Mouse (Mus musculus): Measurements from ENCODE around the gene Coq5.

Gene Coq5

DNA sequence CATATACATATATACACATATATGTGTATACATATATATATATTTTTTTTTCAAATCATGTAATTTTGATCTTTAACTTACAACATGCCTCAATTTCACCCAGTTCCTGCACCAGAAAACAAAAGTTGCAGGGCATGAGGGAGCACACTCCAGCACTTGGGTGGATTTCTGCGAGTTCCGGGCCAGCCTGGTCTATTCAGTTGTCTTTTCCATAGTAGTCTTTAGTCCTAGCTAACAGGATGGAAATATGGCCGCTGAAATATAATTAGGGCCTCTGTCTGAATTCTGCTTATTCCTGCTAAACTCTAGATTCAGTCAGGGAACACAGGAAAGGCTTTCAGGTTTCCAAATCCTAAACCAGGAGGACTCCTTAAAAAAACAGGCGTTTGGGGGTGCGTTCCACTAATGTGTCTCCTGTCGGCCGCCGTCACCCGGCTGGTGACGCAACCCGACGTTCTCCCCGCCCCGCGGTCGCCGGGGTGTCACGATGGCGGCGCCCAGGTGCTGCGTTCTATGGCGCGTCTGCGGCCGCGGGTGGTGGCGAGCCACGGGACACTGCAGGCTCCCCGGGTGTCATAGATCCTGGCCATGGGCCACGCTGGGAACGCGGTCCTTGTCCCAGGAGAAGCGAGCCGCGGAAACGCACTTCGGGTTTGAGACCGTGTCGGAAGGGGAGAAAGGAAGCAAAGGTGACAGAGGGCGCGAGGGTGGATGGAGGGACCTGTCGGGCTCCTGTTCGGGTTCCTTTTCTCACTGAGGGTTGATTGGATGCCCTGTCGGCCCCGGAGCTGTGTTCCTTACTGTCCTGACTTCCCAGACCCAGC, at the start of gene Coq5:
TSS of gene Coq5 (plus strand) at position 441 of the 824 bp plus-strand sequence.
- peak; percentile 92 for DNase-seq

DNA sequence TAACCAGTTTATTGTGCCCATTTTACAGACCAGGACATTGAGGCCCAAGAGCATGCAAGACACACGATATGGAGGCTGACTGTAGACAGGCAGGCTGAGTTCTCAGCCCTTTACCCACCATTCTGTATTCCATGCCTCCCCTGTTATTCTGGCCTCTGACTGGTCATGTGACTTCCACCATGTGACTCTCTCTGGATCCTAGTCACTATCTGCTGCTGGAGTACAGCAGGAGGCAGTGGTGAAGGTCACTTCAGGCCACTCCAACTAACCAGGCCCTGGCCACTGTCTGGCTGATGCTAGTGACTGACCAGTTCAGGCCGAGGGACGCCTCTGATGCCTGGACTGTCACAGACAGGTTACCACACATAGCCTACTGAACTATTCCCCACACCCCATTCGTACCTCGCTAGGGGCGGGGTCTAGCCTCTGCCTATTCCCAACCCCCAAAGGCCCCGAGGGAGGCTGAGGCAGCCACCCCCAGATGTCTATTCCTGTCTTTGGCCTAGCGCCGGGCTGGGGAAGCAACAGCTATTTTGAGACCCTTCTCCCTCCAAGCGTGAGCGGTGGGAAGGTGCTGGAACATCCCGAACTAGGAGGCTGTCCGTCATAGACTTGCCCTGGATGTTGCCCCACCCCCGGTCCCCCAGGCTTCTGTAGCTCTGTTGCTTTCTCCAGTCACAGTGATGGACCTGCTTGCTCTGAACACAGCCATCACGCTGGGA, 48.5 kb upstream of the Coq5 start:
- no peak for DNase-seq

- no peak for DNase-seq
These were observed 47.8 kb upstream of the Coq5 start for GRCm38 (mm10) chr5:115231552-115232120.

DNA sequence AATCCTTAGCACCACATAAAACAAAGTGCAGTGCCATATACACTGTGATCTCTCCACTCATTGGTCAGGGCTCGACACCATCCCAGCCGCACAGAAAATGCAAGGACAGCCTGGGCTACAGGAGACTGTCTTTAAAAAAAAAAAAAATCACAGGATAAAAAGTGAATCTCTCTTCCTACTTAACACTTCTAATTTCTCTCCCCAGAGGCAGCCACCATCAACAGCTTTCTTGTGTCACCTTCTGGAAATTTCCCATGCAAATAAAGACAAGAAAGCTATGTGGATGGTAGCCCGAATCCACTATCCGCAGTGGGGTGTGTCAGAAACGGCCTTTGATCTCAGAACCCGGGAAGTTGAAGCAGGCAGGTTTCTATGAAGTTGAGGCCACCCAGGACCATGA, 47.0 kb upstream of the Coq5 start:
- no peak for DNase-seq

GRCm38 (mm10) chr5:115233031-115233780, 46.3 kb upstream of the Coq5 start:
- no peak for DNase-seq

- no peak for DNase-seq
These were observed 44.9 kb upstream of the Coq5 start for GRCm38 (mm10) chr5:115234519-115234918.

GRCm38 (mm10) chr5:115235323-115235771, 44.1 kb upstream of the Coq5 start:
- peak; percentile 79 for DNase-seq

- DNase-seq, result peak; percentile 96
These were observed 43.6 kb upstream of the Coq5 start, which contains the start of gene Pop5 for GRCm38 (mm10) chr5:115235786-115236263. Gene Pop5 (plus strand): TSS chr5:115235836.

- peak; percentile 97 for DNase-seq
These were observed 41.4 kb upstream of the Coq5 start for GRCm38 (mm10) chr5:115237803-115238728.

DNA sequence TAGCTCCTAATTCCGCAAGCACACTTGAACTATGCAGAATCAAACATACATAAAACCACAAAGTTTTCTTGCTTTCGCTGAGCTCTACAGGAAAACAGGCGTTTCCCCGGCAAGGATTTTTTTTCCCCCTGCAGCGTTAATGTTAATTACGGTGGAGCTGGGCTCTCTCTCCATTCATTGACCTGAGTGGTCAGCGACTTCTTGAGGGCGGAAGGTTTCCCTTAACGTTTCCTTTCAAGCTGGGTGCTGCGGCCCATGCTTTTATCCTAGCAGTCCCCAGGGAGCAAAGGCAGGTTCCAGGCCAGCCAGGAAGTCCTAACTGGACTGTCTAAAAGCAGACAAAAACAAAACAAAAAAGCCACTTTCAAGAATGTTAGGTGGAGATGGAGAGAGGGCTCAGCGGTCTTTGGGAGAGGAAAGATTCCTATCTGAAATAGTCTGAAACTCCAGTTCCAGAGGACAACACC, 40.7 kb upstream of the Coq5 start:
- DNase-seq, result peak; percentile 45

DNA sequence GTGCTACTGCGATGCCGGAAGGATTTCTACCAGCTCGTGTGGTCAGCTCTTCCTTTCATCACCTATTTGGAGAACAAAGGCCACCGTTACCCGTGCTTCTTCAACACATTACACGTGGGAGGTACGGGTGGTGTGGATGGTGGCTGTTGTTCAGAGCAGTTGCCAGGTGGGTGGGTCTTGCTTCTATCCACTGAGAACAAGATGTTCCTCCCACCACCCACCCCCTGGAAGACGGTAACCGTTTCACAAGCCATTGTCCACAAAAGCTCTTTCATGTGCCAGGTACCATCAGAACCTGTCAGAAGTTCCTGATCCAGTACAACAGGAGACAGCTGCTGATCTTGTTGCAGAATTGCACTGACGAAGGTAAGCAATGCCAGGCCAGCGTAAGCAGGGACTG, 39.3 kb upstream of the Coq5 start:
- no peak for DNase-seq

DNA sequence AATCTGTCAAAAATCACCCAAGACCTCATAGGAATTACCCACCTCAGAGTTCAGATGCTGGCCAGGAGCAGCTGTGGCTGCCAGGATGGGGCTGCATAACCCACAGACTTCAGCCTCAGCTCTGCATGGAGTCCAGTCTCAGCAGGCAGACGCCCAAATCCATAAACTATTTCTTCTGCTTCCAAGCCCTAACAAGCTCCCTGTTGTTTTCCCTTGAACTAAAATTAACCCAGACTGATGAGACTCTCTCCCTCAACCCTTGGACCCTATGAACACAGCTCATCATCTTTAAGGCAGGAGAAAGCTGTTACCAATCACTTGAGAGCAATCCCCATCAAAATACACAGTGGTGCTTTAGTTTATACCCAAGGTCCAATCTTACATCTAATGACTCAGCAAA, 24.0 kb upstream of the Coq5 start:
- no peak for DNase-seq

DNA sequence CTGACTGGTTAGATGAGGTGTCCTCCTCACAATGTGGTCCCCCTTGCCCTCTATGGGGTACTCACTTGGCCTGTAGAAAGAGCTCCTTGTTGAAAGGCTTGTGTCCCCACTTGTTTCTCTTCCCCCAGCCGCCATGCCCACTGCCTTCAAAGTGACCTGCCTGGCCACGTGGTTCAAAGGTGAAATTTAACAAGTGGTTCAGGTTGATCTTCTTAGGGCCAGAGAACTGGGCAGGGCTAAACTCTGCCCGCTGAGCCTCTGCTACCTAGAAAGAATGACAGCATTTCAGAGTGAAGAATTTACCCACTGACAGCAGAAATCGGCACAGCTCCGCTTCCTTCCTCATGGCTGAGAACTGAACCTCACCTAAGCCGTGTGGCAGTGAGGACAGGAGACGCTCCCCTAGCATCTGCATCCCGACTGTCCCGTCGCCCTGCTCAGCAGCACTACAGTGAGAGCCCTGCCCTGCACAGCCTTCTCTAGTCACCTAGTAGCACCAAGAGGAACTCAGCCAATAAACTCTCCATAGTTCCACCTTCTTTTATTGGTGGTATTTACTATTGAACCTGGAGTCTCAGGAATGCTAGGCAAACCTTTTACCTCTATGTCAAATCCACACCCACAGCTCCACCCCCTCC, 22.4 kb upstream of the Coq5 start:
- no peak for DNase-seq

DNA sequence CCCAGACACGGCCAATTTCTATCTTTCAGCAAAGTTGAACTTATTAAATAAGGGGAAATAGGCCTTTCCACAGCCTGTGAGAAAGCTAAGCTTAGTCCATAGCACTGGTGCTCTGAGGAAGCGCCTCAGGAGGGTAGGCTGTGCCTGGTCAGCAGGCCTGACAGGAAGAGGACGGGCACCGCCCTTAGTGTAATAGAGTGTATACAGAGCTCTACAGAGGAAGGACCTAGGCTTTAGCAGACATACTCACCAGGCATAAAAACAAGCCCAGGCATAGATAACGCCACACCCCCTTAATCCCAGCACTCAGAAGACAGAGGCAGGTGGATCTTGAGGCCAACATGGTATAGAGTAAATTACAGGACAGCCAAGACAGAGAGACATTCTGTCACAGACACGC, 19.1 kb upstream of the Coq5 start:
- no peak for DNase-seq

- DNase-seq, result no peak
These were observed 18.3 kb upstream of the Coq5 start for GRCm38 (mm10) chr5:115261141-115261540.

DNA sequence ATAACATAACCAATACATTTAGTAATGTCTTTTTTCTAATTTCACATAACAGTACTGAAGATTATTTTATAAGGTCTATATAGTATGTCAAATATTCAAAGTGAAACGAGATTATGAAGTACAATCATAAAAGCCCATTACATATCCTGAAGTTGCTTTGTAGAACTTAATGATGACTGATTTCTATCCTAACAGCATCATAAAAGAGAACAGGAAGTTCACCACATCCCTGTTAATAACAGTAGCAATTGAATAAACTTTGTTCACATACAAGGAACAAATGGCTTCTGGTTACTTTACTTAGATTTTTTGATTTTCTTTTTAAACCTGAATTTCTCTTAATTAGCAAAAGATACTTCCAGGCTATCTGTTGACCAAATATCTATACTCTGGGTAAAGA, 17.6 kb upstream of the Coq5 start:
- no peak for DNase-seq

DNA sequence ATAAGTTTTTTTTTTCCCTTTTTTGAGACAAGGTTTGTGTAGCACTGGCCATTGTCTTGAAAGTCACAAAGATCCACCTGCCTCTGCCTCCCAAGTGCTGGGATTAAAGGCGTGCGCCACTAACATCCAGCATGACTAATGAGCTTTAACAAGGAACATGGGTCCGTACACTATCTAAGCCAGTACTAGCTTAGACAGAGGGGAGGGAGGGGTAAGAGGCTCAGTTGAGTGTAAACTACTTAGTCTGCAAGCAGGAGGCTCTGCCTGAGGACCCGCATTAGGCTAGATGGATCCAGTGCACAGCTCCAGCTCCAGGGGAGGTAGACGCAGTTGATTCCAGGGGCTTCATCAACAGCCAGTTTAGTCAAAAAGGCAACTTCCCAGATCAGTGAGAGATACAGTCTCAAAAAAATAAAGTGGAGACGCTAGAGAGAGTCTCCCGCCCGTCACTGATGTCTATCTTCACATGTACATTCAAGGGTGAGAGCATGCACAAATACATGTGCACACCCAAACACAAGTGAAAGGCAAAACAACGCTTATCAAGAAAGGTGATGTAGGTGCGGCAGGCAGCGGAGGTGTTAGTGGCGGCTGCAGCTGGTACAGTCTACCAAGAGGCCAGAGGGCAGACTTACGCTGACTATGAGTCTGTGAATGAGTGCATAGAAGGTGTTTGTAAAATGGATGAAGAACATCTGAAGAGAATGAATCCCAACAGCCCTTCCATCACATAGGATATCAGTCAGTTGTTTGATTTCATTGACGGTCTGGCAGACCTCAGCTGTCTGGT, 16.8 kb upstream of the Coq5 start:
- no peak for DNase-seq

- no peak for DNase-seq
These were observed 13.1 kb upstream of the Coq5 start for GRCm38 (mm10) chr5:115266340-115266739.

GRCm38 (mm10) chr5:115266787-115267468, 12.5 kb upstream of the Coq5 start:
- no peak for DNase-seq

Data from kidney, postnatal 10 days (tissue).